Mouse (Mus musculus): ENCODE measurements around the gene Gpr135. TPM values are rescaled to one million over a fixed set of nuclear protein-coding genes. Genes with fewer than 3 reads are reported as not detected.

The Gpr135 gene
- total RNA-seq, 1 experiment from 2014 or later, result 0.58 TPM

Other genes starting within 250 kb of the Gpr135 start
- gene Daam1, start 240.0 kb downstream of the Gpr135 start, total RNA-seq (2017), result 4.4 and 5.8 TPM in 2 replicates
- not detected in 2 replicates for gene L3hypdh, start 14.3 kb upstream of the Gpr135 start, total RNA-seq (2017)
- gene Jkamp, start 14.5 kb upstream of the Gpr135 start, total RNA-seq (2017), result 17.3 and 23.3 TPM in 2 replicates
- not detected in 2 replicates for gene Ccdc175, start 113.9 kb upstream of the Gpr135 start, total RNA-seq (2017)